Mouse (Mus musculus): ENCODE measurements around the gene Snx5.

DNA sequence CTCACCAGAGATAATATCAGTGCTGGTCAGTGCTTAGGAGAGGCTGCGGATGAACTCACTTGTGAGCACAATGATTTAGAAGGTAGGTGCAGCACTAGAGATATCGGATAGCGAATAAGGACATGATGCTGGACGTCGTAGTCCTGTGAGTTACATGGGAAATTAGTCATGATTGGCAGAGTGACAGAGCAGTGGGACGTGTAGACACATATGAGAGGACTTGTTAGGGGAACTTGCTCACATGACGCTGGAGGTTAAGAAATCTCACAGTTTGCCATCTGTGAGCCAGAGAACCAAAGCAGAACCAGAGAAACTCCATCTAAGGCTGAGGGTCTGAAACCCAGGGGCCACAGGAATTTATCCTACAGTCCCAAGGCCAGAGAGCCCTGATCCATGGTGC is 19.6 kb upstream of the Snx5 start:
- no peak for TF ChIP-seq CTCF (IDR thresholded peaks at IDR 0.05; ENCODE audit: borderline replicate concordance, extremely low read depth, insufficient read depth, insufficient read length)
- TF ChIP-seq POLR2A (IDR thresholded peaks at IDR 0.05; ENCODE audit: borderline replicate concordance, extremely low read depth, insufficient read depth, insufficient read length, poor library complexity, severe bottlenecking) = no peak

Measured in brain, embryonic 14.5 days (tissue).